In genomic region chr1:59914799-59915198, GRCm38 (mm10) we compare ENCODE assay signal across 8 mouse cellular contexts. TPM values are rescaled to one million over a fixed set of nuclear protein-coding genes. Genes with fewer than 3 reads are reported as not detected.
DNase-seq lines count a peak whose midpoint lies in the region; ATAC-seq and TF ChIP-seq lines count a peak whose summit lies in the region.

No protein-coding gene starts in this region.

- peak overlapping the region; percentile 52; the same call in 1 of the 2 replicates for H3K4me2 ChIP-seq in kidney, embryonic 14.5 days (replicated peaks; ENCODE audit: low read depth, low read length)
- H3K4me2 ChIP-seq in hindbrain, embryonic 15.5 days, result peak overlapping the region; percentile 64
- peak overlapping the region; percentile 80 for H3K4me2 ChIP-seq in midbrain, embryonic 14.5 days (ENCODE audit: low read length)

- ATAC-seq in kidney, embryonic 14.5 days (ENCODE audit: low FRiP score, low TSS enrichment), result no peak
- ATAC-seq in hindbrain, embryonic 15.5 days (ENCODE audit: low FRiP score, low read depth), result no peak
- no peak for ATAC-seq in midbrain, embryonic 14.5 days (ENCODE audit: low FRiP score, low TSS enrichment)

- H3K4me1 ChIP-seq in kidney, embryonic 14.5 days (ENCODE audit: control insufficient read depth, insufficient read depth, low read length), result peaks cover 22% of the 10 kb centered on the region
- peaks cover 7% of the 10 kb centered on the region; the same call in 1 of the 2 replicates for H3K4me1 ChIP-seq in cortical plate, adult 2 months (ENCODE audit: control insufficient read depth, insufficient read depth, low read length)
- peaks cover 35% of the 10 kb centered on the region for H3K4me1 ChIP-seq in hindbrain, embryonic 15.5 days (replicated peaks)
- H3K4me1 ChIP-seq in midbrain, embryonic 14.5 days (ENCODE audit: control insufficient read depth, insufficient read depth, low read length), result peaks cover 24% of the 10 kb centered on the region

- DNase-seq in kidney, adult 8-10 months, result no peak
- no peak for DNase-seq in midbrain, embryonic 14.5 days
- DNase-seq in frontal cortex, postnatal 14 days (ENCODE audit: low spot score in 2 of 2), result no peak
- DNase-seq in retina, postnatal 1 day, result no peak
- DNase-seq in gastrocnemius, postnatal 14 days, result no peak

- no peak overlapping the region; the same call in 1 of the 2 replicates for H3K9ac ChIP-seq in kidney, embryonic 14.5 days (ENCODE audit: low read depth, low read length)
- H3K9ac ChIP-seq in hindbrain, embryonic 15.5 days, result peak overlapping the region; percentile 96; the same call in 1 of the 2 replicates
- peak overlapping the region; percentile 99; the same call in 1 of the 2 replicates for H3K9ac ChIP-seq in midbrain, embryonic 14.5 days (replicated peaks; ENCODE audit: low read length)

- WGBS in kidney, embryonic 14.5 days, result 65% methylated on average over 3 of the region's 3 CpGs
- WGBS in hindbrain, embryonic 15.5 days, result 60% methylated on average over 3 of the region's 3 CpGs
- WGBS in midbrain, embryonic 14.5 days, result 80% methylated on average over 3 of the region's 3 CpGs

- no peak overlapping the region for H3K27ac ChIP-seq in kidney, embryonic 14.5 days (ENCODE audit: low read depth, low read length)
- no peak overlapping the region for H3K27ac ChIP-seq in cortical plate, adult 2 months (ENCODE audit: insufficient read depth, low read length)
- no peak overlapping the region for H3K27ac ChIP-seq in hindbrain, embryonic 15.5 days (replicated peaks)
- no peak overlapping the region for H3K27ac ChIP-seq in midbrain, embryonic 14.5 days (replicated peaks; ENCODE audit: low read depth, low read length)

- H3K27me3 ChIP-seq in kidney, embryonic 14.5 days (ENCODE audit: control insufficient read depth, insufficient read depth, low read length), result no peaks in the 10 kb centered on the region
- no peaks in the 10 kb centered on the region for H3K27me3 ChIP-seq in hindbrain, embryonic 15.5 days
- H3K27me3 ChIP-seq in midbrain, embryonic 14.5 days (ENCODE audit: control insufficient read depth, insufficient read depth, low read length), result no peaks in the 10 kb centered on the region

- intact Hi-C loops in gastrocnemius, postnatal 14 days (cut with DNase I; ENCODE audit: low total_unique reads), result no loop called here

- TF ChIP-seq POLR2A in cortical plate, adult 2 months (IDR thresholded peaks at IDR 0.05; ENCODE audit: extremely low read depth, insufficient read depth, low read length), result no peak

- TF ChIP-seq CTCF in cortical plate, adult 2 months (IDR thresholded peaks at IDR 0.05; ENCODE audit: extremely low read depth, insufficient read depth, low read length), result no peak

- H3K36me3 ChIP-seq in kidney, embryonic 14.5 days (ENCODE audit: control insufficient read depth, insufficient read depth, low read length), result no peaks in the 10 kb centered on the region
- no peaks in the 10 kb centered on the region for H3K36me3 ChIP-seq in hindbrain, embryonic 15.5 days
- H3K36me3 ChIP-seq in midbrain, embryonic 14.5 days (ENCODE audit: control insufficient read depth, insufficient read depth, low read length), result no peaks in the 10 kb centered on the region

- H3K4me3 ChIP-seq in kidney, embryonic 14.5 days (ENCODE audit: low read length), result peak overlapping the region; percentile 68; the same call in 1 of the 2 replicates
- H3K4me3 ChIP-seq in cortical plate, adult 2 months (ENCODE audit: insufficient read depth, low read length), result peak overlapping the region; percentile 97; the same call in 1 of the 2 replicates
- peak overlapping the region; percentile 90 for H3K4me3 ChIP-seq in hindbrain, embryonic 15.5 days
- H3K4me3 ChIP-seq in midbrain, embryonic 14.5 days (replicated peaks; ENCODE audit: low read depth, low read length), result peak overlapping the region; percentile 97

- no peaks in the 10 kb centered on the region for H3K9me3 ChIP-seq in kidney, embryonic 14.5 days (ENCODE audit: control insufficient read depth, low read length)
- no peaks in the 10 kb centered on the region for H3K9me3 ChIP-seq in hindbrain, embryonic 15.5 days
- H3K9me3 ChIP-seq in midbrain, embryonic 14.5 days (ENCODE audit: control insufficient read depth, low read length), result no peaks in the 10 kb centered on the region

RNA-seq across cellular contexts. Expression of gene Fam117b, which starts 2.0 kb away (rescaled TPM):
- 11.2 and 19.2 TPM in 2 replicates for polyA plus RNA-seq in kidney, embryonic 14.5 days (2014; fragmentation: Nextera tagmentation; extraction: Ambion mirVana)
- 25.7 and 26.2 TPM in 2 replicates for polyA plus RNA-seq in cortical plate, adult 2 months (2012; rRNA removed)
- 37.2 and 38.3 TPM in 2 replicates for polyA plus RNA-seq in hindbrain, embryonic 15.5 days (2015; fragmentation: Nextera tagmentation; extraction: Ambion mirVana)
- polyA plus RNA-seq in midbrain, embryonic 14.5 days (2014; fragmentation: Nextera tagmentation; extraction: Ambion mirVana), result 58.0 and 65.6 TPM in 2 replicates
- 10 to 100 TPM in 1 of 2 experiments, 1 to 10 TPM in 1; 6.2 to 12.5 TPM for total RNA-seq in gastrocnemius, postnatal 14 days (2021)
